Mouse (Mus musculus): ENCODE data around the gene Defb38.

Defb38 gene

GRCm38 (mm10) chr8:19026466-19026865, at the start of gene Defb38:
Defb38 (minus strand) TSS chr8:19026566.
- no peak for DNase-seq

GRCm38 (mm10) chr8:19066013-19066412, 39.6 kb upstream of the Defb38 start:
- DNase-seq: no peak

- no peak for DNase-seq
Observed at GRCm38 (mm10) chr8:19064710-19065109, 38.3 kb upstream of the Defb38 start, which contains the start of gene Defb39. Defb39 (minus strand) TSS chr8:19064810.

- DNase-seq: no peak
Observed at GRCm38 (mm10) chr8:19062891-19063290, 36.5 kb upstream of the Defb38 start.

- no peak for DNase-seq
Observed at GRCm38 (mm10) chr8:19045242-19045641, 18.9 kb upstream of the Defb38 start.

Measured in right cerebral cortex, postnatal 14 days (tissue).